Mouse (Mus musculus): ENCODE data around the gene Kndc1. TPM values are rescaled to one million over a fixed set of nuclear protein-coding genes. Genes with fewer than 3 reads are reported as not detected.
A peak's percentile ranks its signal among the peaks of the same experiment; 100 is the strongest.

Gene Kndc1
- polyA plus RNA-seq, 1 experiment from 2014 or later = 25.6 TPM

DNA sequence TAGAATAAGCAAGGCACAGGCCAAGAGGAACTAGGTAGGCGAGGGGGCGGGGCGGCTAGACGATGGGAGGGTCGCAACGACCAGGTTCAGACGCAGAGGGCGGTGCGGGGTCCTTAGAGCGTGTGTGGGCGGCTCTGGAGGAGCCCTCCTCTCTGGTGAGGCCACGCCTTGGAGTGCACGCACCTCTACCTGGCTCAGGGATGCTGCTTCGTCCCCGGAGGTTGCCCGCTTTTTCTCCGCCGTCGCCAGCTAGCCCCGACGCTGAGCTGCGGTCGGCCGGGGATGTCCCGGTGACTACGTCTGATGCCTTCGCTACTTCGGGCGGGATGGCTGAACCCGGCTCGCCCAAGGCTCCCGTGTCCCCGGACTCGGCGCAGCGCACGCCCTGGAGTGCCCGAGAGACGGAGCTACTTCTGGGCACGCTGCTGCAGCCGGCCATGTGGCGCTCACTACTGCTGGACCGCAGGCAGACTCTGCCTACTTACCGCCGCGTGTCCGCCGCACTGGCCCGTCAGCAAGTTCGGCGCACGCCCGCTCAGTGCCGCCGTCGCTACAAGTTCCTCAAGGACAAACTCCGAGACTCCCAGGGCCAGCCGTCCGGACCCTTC lies 49.3 kb downstream of the Kndc1 start, which contains the start of gene Utf1:
Gene Utf1 (plus strand): TSS at position 116 of the 608 bp plus-strand sequence.
- H3K27ac ChIP-seq = no peak within 1 kb of the TSS
- peak within 1 kb of the TSS; percentile 30 for H3K4me3 ChIP-seq (replicated peaks; ENCODE audit: low read length)
- H3K4me1 ChIP-seq (replicated peaks; ENCODE audit: control insufficient read depth, insufficient read depth, low read length) = peaks cover 9% of the 10 kb centered on the region; the same call in 1 of the 2 replicates
- no peaks in the 10 kb centered on the region for H3K36me3 ChIP-seq (replicated peaks; ENCODE audit: control insufficient read depth, insufficient read depth)
- peak within 1 kb of the TSS; percentile 24; the same call in 1 of the 2 replicates for H3K9ac ChIP-seq
- DNase-seq (ENCODE audit: low spot score) = no peak
- H3K4me2 ChIP-seq (replicated peaks) = peak within 1 kb of the TSS; percentile 49
- peaks cover 75% of the 10 kb centered on the region for H3K27me3 ChIP-seq (ENCODE audit: control insufficient read depth, insufficient read depth, low read length)
- peak; percentile 60; the same call in 1 of the 2 replicates for ATAC-seq (ENCODE audit: low FRiP score)
- no peaks in the 10 kb centered on the region for H3K9me3 ChIP-seq (ENCODE audit: control insufficient read depth, low read length)
- under 1% methylated on average over 59 of the region's 59 CpGs for WGBS

DNA sequence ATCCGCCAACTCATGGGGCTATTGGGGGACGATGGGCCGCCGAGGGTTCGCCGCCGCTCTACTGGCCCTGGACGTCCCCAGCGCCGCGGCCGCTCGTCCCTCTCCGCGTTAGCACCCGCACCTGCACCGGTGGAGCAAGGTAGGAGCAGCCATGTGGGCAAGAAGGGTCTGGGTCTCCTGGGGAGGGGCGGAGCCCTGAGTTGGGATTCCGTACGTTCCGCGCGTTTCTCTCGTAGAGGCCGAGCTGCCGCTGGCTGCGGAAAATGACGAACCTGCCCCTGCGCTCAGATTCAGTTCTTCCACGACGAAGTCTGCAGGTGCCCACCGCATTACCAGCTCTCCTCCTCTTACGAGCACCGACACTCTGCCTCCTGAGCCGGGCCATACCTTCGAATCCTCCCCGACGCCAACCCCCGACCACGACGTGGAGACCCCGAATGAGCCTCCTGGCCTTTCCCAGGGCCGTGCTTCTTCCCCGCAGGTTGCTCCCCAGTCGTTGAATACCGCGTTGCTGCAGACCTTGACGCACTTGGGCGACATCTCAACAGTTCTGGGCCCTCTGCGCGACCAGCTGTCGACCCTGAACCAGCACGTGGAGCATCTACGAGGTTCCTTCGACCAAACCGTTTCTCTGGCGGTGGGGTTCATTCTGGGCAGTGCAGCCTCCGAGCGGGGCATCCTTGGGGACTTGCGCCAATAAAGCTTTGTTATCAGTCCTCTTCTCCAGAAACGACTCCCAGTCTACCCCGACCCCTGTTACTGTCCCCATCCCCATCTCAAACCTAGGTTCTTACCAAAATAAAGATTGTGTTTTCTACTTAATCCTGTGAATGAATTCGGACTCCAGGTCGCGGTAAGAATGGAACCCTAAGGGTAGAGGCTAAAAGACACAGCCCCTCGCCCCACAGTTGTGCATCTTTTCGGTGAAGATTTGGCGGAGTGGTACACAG lies 50.1 kb downstream of the Kndc1 start:
- Histone ChIP-seq H3K9ac (peak overlapping the region; percentile 24; the same call in 1 of the 2 replicates), H3K27ac (no peak overlapping the region), H3K4me3 (replicated peaks; ENCODE audit: low read length) (peak overlapping the region; percentile 30), H3K4me1 (replicated peaks; ENCODE audit: control insufficient read depth, insufficient read depth, low read length) (peaks cover 9% of the 10 kb centered on the region; the same call in 1 of the 2 replicates), H3K36me3 (replicated peaks; ENCODE audit: control insufficient read depth, insufficient read depth) (no peaks in the 10 kb centered on the region), H3K4me2 (replicated peaks) (peak overlapping the region; percentile 49), H3K9me3 (ENCODE audit: control insufficient read depth, low read length) (no peaks in the 10 kb centered on the region), H3K27me3 (ENCODE audit: control insufficient read depth, insufficient read depth, low read length) (peaks cover 81% of the 10 kb centered on the region)
- 3% methylated on average over 68 of the region's 68 CpGs for WGBS
- DNase-seq (ENCODE audit: low spot score) (no peak), ATAC-seq (ENCODE audit: low FRiP score) (no peak)

DNA sequence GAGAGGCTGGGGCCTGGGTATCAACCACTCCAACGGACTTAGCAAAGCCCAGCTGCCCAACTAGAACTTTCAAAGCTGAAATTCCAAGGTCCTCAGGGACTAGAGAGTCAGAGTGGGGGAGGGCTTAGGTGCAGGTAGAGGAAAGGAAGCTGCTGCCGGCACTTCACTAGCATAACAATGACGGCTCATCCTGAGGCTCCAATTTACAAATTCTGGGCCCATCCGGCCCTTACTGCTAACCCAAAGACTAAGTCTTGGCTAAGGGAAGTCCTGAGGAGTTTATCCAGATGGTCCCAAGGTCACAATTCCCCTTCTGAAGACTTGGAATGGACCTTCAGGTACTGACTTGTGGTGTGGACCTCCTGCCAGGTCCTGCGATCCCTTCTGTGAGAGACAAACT lies 51.0 kb downstream of the Kndc1 start:
- Histone ChIP-seq H3K27ac (no peak overlapping the region), H3K27me3 (ENCODE audit: control insufficient read depth, insufficient read depth, low read length) (peaks cover 91% of the 10 kb centered on the region)
- DNase-seq (ENCODE audit: low spot score) = no peak

DNA sequence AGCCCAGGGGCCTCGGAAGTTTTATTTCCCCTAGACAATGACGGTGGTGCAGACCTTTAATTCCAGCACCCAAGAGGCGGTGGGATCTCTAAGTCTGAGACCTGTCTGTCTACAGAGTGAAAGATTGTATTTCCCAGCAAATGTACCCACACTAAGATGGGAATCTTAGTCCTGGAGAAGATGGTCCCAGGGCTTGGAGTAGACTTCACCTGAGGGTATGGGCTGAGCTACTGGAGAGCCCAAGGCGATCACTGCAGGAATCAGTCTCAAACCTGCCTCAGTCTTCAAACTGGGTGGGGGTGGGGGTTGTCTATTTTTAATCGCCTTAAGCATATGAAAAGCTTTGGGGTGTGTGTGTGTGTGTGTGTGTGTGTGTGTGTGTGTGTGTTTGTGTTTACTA lies 51.5 kb downstream of the Kndc1 start:
- no peak overlapping the region for H3K4me2 ChIP-seq (replicated peaks)
- ATAC-seq (ENCODE audit: low FRiP score) = no peak
- H3K4me1 ChIP-seq (replicated peaks; ENCODE audit: control insufficient read depth, insufficient read depth, low read length) = peaks cover 16% of the 10 kb centered on the region
- 34% methylated on average over 5 of the region's 5 CpGs for WGBS
- H3K9me3 ChIP-seq (ENCODE audit: control insufficient read depth, low read length) = no peaks in the 10 kb centered on the region
- no peak overlapping the region for H3K4me3 ChIP-seq (replicated peaks; ENCODE audit: low read length)
- DNase-seq (ENCODE audit: low spot score) = no peak
- H3K36me3 ChIP-seq (replicated peaks; ENCODE audit: control insufficient read depth, insufficient read depth) = no peaks in the 10 kb centered on the region
- no peak overlapping the region for H3K27ac ChIP-seq
- peaks cover 96% of the 10 kb centered on the region for H3K27me3 ChIP-seq (ENCODE audit: control insufficient read depth, insufficient read depth, low read length)
- no peak overlapping the region for H3K9ac ChIP-seq

More for the DNA sequence above, 51.0 kb downstream of the Kndc1 start:
- H3K4me3 ChIP-seq (replicated peaks; ENCODE audit: low read length) = no peak overlapping the region
- ATAC-seq (ENCODE audit: low FRiP score) = no peak
- 13% methylated on average over 5 of the region's 5 CpGs for WGBS
- H3K9ac ChIP-seq = no peak overlapping the region
- H3K4me1 ChIP-seq (replicated peaks; ENCODE audit: control insufficient read depth, insufficient read depth, low read length) = peaks cover 16% of the 10 kb centered on the region
- no peak overlapping the region for H3K4me2 ChIP-seq (replicated peaks)
- H3K36me3 ChIP-seq (replicated peaks; ENCODE audit: control insufficient read depth, insufficient read depth) = no peaks in the 10 kb centered on the region
- no peaks in the 10 kb centered on the region for H3K9me3 ChIP-seq (ENCODE audit: control insufficient read depth, low read length)

DNA sequence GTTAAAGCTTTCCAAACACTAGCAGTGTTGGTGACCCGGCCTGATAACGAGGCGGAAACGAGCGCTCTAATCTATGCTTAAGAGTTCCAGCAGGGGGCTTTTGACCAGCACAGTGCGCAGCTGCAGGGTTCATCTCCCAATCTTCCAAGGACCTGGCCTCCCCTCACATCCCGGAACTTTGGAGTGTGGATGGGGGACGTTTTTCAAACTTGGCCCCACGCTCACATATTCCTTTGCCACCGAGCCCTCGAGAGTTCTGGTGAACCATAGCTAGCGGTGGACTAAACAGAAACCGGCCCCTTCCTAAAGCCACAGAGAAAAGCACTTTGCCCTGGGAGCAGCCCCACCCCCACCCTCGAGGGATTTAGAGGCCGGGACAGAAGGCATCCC lies 55.4 kb downstream of the Kndc1 start:
- under 1% methylated on average over 15 of the region's 15 CpGs for WGBS
- H3K9ac ChIP-seq = peak overlapping the region; percentile 37; the same call in 1 of the 2 replicates
- ATAC-seq (ENCODE audit: low FRiP score) = no peak; the same call in 1 of the 2 replicates

DNA sequence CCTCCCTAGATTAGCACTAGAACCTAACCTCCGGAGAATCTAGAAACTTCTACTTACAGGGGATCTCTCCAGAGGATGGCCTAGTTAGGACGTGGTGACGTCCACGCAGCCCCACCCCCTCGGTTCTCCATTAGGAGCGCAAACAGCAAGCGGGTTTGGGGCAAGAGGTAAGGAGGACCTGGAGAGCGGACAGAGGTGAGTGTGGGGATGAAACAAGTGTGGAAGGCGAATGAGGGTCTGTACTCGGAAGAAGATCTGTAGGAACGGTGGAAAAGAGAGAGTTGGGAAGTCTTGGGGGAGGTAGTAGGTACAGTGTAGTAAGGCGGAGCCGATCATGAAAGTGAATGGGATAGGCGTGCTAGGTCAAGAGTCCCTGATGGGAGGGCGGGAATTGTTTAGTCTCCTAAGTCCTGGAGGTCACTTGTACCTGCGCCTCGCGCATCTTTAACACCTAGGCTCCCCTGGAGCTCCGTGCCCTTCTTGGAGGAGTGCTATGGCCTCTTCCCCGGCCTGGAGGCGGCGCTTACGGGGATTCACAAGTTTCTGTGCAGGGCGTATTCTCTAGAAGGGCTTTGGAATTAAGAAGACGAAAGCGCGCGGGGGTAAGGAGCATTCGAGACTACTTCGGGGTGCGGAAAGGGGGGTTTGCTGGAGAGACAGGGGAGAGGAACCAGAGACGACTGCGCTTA lies 55.9 kb downstream of the Kndc1 start:
- H3K9me3 ChIP-seq (ENCODE audit: control insufficient read depth, low read length) = no peaks in the 10 kb centered on the region
- peak overlapping the region; percentile 33 for H3K4me3 ChIP-seq (replicated peaks; ENCODE audit: low read length)
- peak overlapping the region; percentile 37; the same call in 1 of the 2 replicates for H3K9ac ChIP-seq
- H3K4me1 ChIP-seq (replicated peaks; ENCODE audit: control insufficient read depth, insufficient read depth, low read length) = peaks cover 7% of the 10 kb centered on the region; the same call in 1 of the 2 replicates
- ATAC-seq (ENCODE audit: low FRiP score) (peak; percentile 40; the same call in 1 of the 2 replicates), DNase-seq (ENCODE audit: low spot score) (no peak)
- H3K27me3 ChIP-seq (ENCODE audit: control insufficient read depth, insufficient read depth, low read length) = peaks cover 68% of the 10 kb centered on the region
- WGBS = 1% methylated on average over 33 of the region's 33 CpGs
- peak overlapping the region; percentile 67 for H3K4me2 ChIP-seq (replicated peaks)
- no peak overlapping the region for H3K27ac ChIP-seq
- no peaks in the 10 kb centered on the region for H3K36me3 ChIP-seq (replicated peaks; ENCODE audit: control insufficient read depth, insufficient read depth)

More for the DNA sequence above, 55.4 kb downstream of the Kndc1 start:
- H3K27ac ChIP-seq = no peak overlapping the region
- no peaks in the 10 kb centered on the region for H3K36me3 ChIP-seq (replicated peaks; ENCODE audit: control insufficient read depth, insufficient read depth)
- peaks cover 7% of the 10 kb centered on the region; the same call in 1 of the 2 replicates for H3K4me1 ChIP-seq (replicated peaks; ENCODE audit: control insufficient read depth, insufficient read depth, low read length)
- H3K27me3 ChIP-seq (ENCODE audit: control insufficient read depth, insufficient read depth, low read length) = peaks cover 73% of the 10 kb centered on the region
- peak overlapping the region; percentile 67 for H3K4me2 ChIP-seq (replicated peaks)
- DNase-seq (ENCODE audit: low spot score) = peak; percentile 66
- H3K9me3 ChIP-seq (ENCODE audit: control insufficient read depth, low read length) = no peaks in the 10 kb centered on the region
- peak overlapping the region; percentile 33 for H3K4me3 ChIP-seq (replicated peaks; ENCODE audit: low read length)

DNA sequence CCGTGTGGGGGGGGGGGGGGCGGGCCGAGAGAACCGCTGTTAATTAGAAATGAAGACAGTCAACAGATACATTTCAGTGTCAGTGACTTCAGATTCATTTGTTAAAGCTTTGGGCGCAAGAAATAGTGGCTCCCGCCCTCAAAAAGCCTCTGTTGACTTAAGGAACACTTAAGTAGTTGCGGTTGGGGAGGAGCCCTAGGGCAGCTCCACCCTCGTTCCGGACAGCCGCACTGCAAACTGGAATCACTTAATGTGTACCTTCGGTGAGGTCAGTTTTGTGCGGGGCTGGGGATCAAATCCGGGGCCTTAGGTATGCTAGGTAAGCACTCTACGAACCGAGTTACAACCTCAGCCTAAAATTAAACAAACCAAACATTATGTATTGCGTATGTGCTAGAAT lies 56.6 kb downstream of the Kndc1 start:
- peak overlapping the region; percentile 33 for H3K4me3 ChIP-seq (replicated peaks; ENCODE audit: low read length)
- H3K27ac ChIP-seq = no peak overlapping the region
- peaks cover 62% of the 10 kb centered on the region for H3K27me3 ChIP-seq (ENCODE audit: control insufficient read depth, insufficient read depth, low read length)
- no peaks in the 10 kb centered on the region for H3K9me3 ChIP-seq (ENCODE audit: control insufficient read depth, low read length)
- WGBS = 9% methylated on average over 16 of the region's 16 CpGs
- H3K9ac ChIP-seq = no peak overlapping the region
- H3K36me3 ChIP-seq (replicated peaks; ENCODE audit: control insufficient read depth, insufficient read depth) = no peaks in the 10 kb centered on the region
- peaks cover 7% of the 10 kb centered on the region; the same call in 1 of the 2 replicates for H3K4me1 ChIP-seq (replicated peaks; ENCODE audit: control insufficient read depth, insufficient read depth, low read length)
- H3K4me2 ChIP-seq (replicated peaks) = peak overlapping the region; percentile 67
- DNase-seq (ENCODE audit: low spot score) = no peak
- ATAC-seq (ENCODE audit: low FRiP score) = no peak

DNA sequence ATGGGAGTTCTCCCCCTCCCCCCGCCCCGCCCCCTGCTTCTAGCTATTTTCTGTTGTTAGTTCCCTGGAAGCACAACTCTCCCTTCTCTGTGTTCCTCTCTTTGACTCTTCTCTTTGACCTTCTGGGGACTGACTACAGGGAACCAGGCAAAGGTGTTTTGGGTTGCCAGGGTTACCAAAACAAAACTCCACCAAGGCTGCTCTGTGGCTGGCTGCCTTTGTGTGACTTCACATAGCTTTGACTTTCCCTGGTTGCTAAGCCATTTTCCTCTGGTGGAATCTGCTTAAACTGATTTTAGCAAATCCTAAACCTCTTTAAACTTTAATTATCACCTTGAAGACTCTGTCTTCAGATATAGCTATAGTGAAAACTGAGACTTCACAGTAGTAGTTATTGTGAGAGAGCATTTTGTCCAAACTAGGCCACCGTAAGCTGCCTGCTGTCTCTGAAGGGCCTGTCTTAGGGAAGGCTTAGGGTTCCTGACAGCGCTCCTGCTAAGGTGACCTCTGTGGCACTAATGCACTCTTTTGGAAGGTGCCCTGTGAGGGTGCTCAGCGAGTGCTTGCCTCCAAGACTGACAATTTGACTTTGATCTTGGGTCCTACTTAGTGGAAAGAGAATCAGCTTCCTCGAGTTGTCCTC lies 57.6 kb downstream of the Kndc1 start:
- Histone ChIP-seq H3K9me3 (ENCODE audit: control insufficient read depth, low read length) (no peaks in the 10 kb centered on the region), H3K4me3 (replicated peaks; ENCODE audit: low read length) (no peak overlapping the region), H3K27ac (no peak overlapping the region), H3K36me3 (replicated peaks; ENCODE audit: control insufficient read depth, insufficient read depth) (no peaks in the 10 kb centered on the region), H3K9ac (no peak overlapping the region), H3K4me1 (replicated peaks; ENCODE audit: control insufficient read depth, insufficient read depth, low read length) (peaks cover 7% of the 10 kb centered on the region; the same call in 1 of the 2 replicates), H3K4me2 (replicated peaks) (no peak overlapping the region), H3K27me3 (ENCODE audit: control insufficient read depth, insufficient read depth, low read length) (peaks cover 51% of the 10 kb centered on the region)
- ATAC-seq (ENCODE audit: low FRiP score) (no peak), DNase-seq (ENCODE audit: low spot score) (no peak)
- 49% methylated on average over 6 of the region's 6 CpGs for WGBS

All from hindbrain, embryonic 14.5 days (tissue).